Mouse (Mus musculus): ENCODE measurements at regions not wholly inside any gene's neighbourhood (a gene's known extent, or its start where the extent isn't known, plus 50 kb on each side); places are given as distances from the start of the nearest gene placed in this dataset.
"Not testable (repeated sequence)": the region's sequence is repeated elsewhere in the genome, so short reads cannot be mapped to it uniquely, and the experiment has no call there.

DNA sequence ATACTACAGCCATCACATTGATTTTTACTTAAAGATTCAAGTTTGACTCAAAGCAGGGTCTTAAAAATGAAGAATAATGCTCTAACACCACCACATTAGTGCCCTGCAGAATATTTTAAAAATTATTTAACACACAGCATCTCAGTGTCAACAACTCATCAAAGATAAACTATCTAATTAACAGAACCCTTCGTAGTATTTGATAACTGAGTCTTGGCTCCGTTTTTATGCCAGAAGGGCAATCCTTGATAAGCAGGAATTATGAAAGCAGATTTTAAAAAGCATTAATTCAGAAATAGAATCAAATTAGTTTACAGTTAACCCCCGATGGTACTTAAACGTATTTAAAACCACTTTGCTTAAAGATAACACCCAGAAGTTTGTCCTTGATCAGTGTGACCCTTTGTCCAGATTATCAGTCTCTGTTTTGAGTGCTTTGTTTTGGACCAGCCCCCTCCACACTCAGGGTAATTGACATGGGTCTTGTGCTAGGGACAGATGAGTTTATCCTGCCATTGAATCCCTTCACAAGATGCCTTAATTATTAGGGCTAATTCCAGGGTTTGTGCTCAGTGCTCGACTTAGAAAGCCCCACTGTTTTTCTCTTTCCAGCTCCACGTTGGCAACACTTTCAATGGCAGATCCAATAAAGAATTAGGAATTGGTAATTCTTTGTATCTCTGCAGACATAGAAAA, 69.4 kb upstream of the Dph6 start:
- DNase-seq (ENCODE audit: low spot score), result no peak

DNA sequence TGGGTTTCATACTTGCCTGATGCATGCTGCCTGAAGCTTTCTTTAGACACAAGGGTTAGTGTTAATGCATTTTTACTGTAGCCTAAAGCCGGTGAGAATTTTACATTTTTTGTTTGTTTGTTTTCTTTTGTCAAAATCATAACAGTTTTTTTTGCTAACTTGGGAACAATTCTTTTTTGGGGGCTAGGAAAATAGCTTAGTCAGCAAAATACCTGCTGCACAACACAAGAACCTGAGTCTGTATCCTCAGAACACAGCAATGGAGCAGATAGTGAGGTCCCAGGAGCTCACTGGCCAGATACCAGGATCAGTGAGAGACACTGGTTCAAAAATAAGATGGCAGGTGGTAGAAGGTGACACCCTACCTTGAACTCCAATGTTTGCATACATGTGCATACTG, 72.4 kb upstream of the Dph6 start:
- no peak for DNase-seq (ENCODE audit: low spot score)

DNA sequence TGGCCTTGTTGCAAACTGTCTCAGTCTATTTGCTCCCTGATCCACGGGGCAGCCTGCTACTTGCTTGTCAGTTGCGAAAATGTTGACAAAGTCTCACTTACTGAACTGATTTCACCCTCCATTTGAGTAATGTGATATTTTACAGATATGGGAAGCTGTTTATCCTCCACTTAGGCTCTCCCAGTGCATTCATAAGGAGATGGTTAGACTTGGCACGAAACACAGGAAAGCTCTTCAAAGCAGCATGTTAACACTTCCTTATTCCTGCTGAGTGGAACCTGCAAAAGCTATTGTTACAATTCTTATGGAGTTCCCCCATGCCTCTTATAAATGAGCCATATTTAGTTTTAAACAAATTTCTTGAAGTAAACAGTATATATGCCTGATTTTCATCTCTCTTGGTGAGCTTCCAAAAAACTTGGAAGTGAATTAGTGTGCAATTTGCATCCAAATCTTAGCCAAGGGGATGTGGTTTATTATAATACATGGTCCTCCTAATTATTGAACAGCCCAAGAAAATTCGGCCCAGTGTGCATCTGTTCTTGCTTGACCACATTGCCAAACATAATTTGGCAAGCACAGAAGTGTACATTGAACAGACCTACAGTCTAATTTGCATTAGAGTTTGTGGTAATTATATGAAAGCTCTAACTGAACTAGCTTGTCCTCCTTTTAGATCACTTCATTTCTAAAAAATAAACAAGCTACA, 80.3 kb upstream of the Dph6 start:
- no peak for DNase-seq (ENCODE audit: low spot score)

DNA sequence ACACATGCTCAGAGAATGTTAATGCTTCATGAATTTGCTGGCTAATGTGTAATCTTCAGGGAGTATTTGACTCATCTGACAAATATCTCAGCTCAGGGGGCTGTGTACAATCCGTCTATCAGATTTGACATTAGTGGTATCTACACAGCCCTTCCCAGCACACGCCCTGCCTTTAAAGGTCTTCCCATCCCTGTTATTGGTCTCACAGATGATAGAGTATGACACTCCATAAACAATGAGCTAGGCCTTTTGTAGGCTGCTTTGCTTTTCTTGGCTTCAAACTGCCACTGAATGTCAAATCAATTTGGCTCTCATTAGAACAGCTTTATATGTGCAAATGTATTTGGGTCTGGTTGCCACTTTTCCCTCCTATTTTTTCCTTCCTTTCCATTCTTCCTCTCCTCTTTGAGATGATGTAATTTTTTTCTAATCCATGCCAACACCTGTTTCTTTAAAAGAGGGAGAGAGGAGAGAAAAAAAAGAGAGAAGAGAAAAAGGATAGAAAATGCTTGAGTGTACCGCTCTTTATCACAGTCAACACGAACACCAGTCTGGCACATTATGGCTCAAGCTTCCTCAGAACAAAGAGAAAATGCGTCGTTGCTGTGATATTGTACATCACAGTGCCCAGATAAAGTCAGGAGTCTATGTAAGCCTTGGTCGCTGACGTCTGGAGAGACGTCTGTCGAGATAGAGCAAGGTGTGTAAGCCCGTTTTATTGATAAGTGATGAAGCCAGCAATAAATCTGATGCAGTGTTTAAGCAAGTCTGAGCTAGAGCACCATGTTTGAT, 84.9 kb upstream of the Dph6 start:
- no peak for DNase-seq (ENCODE audit: low spot score)

DNA sequence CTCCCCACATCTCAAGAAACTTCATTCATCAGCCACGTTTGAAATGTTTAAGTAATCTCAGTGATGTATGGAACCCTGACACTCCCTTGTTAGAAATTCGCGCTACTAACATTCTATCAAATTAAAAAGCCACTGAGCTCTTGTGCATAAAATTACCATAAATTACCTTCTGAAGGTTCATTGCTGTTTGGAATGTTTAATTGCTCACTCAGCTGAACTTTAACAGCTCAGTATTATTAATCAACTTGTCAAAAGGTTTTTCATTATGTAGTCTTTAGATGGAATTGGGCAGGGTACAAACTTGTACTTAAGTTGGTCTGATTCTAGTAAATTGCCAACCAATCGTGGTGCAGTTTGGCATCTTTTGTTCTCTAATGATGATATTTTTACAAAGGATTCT, 108.5 kb upstream of the Dph6 start:
- DNase-seq (ENCODE audit: low spot score), result no peak

DNA sequence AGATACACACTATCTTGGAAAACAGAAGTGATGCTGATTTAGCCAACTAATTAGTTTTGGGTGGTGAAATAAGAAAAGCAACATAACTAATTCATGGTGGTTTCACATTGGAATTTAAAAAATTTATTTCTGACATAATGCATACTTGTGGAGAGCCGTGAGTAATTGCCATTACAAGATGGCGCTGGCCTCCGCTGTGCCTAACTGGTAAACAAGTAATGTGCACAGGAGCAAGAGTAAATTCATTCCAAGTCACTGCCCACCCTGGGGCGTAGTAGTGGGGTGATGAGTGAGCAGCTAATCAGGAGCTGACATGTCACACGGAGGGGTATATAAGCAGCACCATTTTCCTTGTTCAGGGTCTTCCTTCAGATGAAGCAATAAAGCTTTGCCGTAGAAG, 119.0 kb upstream of the Dph6 start:
- not testable (repeated sequence) for DNase-seq (ENCODE audit: low spot score)

DNA sequence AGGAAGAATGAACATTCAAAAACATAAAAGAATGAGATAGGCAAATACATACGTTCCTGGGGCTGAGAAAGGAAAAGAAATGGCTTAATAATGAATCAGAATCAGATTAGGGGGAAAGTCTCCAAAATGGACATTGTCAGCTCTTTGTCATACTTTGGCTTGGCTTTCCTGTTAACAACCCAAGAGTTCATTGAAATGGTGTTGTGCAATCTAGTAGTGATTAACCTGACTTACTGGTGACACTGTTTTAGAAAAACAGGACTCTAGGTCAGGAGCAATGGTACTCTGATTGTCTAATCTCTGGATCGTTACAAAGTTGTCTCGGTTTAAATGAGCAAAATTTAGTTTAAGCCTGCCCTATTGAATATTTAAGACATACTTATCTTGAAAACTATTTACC, 119.5 kb upstream of the Dph6 start:
- no peak for DNase-seq (ENCODE audit: low spot score)

DNA sequence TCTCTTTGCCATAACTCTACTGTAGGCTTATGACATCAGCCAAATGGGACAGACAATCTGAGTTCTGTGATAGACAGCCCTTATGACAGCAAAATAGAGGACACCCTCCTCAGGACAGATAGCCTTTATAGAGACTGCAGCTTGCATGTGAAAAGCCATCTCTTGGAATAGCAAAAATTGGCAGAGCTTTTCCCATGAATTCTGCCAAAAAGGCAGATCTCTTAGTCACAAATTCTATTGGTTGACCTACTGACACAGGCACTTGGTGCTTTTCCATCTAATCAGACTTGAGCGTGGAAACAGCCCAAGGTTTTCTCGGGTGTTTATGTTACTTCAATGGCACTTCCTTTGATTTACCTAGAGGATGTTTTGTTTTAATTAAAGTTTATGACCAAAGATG, 120.8 kb upstream of the Dph6 start:
- no peak for DNase-seq (ENCODE audit: low spot score)

DNA sequence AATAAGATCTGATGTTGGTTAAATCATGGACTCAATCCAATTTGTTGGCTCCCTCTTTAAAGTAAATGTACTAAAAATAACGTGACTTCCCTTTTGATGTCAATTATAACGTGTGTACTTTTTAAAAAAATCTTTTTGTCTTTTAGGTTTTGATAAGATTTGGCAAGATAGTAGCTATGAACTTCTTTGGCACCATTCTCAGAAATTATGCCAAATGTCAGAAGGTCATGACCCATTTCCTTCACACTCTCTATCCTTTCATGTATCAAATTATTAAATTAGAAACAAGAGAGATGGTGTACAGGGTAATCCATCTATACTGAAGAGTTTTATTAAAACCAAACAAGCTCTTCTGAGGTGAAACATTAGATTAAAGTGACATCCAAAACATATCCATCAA, 121.4 kb upstream of the Dph6 start:
- no peak for DNase-seq (ENCODE audit: low spot score)

DNA sequence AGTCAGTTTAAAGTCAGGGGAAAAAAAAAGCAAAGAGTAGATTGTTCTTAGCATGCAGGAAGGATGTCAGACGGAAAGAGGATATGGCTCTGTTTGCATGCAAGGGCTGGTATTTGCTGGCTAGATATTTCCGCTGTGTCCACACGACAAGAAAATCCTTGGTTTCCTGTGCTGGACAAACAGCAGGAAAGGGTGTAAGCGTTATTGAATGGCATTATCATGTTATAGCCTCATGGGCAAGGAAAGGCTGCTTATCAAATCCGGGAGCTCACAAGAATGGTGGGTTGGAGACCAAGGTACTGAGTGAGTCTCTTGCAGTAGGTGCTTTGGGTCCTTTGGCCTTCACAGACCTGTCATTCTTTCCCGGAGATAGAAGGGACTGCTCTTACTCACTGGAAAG, 127.7 kb upstream of the Dph6 start:
- DNase-seq (ENCODE audit: low spot score), result no peak

DNA sequence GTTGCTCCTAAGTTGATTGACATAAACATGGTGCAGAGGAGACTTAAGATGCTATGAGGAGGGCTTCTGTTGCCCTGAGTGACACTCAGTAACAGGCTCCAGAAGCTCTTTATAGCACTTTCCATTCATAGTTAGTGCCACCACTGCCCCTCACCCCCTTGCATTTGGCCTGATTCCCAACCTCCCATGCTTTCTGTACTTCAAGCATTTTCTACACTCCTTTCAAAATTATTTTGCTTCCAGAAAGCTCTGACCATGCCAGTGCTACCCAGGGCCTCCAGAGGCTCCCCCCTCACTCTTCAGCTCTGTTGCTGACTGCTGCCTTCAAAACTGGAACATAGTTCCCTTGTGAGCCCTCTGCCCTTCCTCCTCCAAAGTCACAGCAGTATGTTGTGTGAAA, 129.4 kb upstream of the Dph6 start:
- DNase-seq (ENCODE audit: low spot score), result no peak

DNA sequence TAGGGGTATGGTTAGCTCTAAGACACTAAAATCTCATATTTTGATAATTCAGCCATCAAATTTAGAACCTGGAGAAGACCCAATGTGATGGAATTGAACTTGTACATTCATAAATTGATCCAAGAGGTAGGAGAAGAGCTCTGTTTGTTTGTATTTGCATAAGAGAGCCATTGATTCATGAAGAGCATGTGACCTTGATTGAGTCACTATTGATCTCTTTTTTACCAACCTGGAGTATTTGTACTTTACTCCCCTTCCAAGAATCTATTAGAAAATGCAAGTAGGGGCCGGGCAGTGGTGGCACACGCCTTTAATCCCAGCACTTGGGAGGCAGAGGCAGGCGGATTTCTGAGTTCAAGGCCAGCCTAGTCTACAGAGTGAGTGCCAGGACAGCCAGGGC, 133.5 kb upstream of the Dph6 start:
- DNase-seq (ENCODE audit: low spot score), result no peak

DNA sequence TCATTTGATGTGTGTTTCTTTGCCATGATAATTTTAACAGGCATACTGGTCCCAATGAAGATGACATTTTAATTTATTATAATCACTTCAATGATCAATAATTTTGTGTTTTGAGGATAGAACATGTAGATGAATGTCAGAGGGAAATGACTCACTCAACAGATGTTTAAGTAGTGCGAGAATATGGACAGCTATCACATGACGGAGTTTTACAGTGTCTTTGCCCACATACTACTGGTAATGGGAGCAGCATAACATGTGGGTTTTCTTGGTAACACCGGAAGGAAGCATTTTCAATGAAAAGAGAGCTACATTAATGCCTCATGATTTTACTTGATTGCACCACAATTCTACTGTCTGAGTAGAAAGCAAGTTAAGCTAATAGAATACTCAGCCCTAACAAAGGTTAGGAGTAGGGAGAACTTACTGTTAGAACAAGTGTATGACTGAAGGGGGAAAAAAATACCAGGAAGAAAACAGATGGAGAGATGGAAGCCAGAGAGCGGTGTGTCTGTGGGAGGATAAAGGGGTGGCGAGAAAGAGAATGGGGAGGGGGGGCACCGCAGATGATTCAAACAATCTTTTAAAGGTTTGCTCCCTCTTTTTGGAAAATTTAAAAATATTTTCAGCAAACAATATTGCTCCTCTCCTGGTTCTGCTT, 142.0 kb upstream of the Dph6 start:
- DNase-seq (ENCODE audit: low spot score), result no peak

DNA sequence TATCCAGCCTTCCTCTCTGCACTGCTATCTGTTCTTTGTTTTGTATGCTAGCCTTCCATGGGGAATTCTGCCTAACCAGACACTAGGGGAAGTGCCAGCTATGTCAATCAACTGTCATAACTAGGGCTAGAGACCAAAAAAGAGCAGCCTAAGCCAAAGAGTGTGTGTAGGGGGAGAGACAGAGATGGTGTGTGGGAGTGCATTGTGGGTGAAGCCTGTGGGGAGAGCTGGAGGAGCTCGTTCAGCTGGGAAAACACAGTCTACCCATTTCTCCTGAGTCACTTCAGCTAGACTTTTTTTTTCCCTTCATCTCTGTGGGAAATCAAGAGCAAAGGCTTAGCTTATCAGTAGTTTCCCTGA, 142.5 kb upstream of the Dph6 start:
- peak; percentile 37 for DNase-seq (ENCODE audit: low spot score)

DNA sequence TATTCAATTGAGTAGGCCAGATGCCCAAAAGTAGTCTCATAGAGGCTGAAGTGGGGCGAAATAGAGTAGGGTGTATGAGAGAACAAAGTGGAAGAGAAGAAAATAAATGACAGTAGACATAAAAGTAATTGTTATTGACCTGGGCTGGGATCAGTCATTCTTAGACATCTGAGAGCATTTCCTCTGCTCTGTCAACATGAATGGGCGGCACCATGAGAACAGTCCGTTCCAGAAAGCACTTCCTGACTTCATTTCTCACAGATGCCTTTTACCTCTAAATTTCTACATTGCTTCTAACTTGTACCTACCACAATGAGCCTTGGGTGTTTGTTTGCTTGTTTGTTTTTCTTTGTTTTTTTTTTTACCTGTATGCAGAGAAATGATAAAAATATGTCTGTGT, 148.5 kb upstream of the Dph6 start:
- DNase-seq (ENCODE audit: low spot score), result no peak

DNA sequence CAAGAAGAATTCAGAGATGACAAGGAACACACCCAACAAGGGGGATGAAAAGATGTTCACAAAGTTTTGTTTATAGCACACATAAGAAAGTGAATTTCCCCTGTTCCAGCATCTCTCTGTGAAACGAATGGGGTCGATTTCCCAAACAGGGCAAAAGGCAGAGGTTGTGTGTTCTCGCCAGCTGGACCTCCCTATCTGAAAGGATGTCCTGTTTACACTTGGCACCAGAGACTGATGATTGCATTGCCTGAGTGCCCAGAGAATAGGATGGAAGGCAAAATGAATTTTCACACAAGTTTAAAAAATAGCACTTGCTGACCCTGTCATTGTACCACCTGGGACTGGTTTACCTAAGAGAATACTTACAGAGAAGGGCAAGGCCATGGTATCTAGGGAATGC, 149.2 kb upstream of the Dph6 start:
- DNase-seq (ENCODE audit: low spot score), result no peak

DNA sequence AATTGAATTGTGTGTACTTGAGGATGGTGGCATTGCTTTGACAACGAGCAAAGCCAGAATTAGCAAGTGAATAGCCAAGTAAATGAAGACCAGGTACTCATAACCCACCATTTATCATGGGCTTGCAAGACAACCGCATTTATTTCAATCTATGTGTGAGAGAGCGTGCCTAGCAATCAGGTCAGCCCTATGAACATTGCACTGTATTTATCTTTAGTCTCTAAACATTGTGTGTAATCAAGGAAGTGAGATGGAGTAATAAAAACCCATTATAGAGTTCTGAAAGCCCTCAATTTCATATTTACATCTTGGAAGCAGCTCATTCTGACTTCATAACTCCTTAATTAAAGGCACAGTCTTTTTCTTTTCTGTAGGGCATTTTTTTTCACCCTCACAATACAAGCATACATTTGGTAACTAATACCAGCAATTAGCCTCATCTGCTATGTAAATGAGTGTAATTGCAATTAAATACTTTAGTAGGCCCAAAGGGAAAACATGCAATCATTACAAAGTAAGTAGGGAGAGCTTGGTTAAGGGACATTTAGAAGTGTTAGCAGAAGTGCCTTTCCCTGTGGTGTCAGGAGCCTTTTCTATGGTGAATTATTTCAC, 150.8 kb upstream of the Dph6 start:
- DNase-seq (ENCODE audit: low spot score), result no peak

DNA sequence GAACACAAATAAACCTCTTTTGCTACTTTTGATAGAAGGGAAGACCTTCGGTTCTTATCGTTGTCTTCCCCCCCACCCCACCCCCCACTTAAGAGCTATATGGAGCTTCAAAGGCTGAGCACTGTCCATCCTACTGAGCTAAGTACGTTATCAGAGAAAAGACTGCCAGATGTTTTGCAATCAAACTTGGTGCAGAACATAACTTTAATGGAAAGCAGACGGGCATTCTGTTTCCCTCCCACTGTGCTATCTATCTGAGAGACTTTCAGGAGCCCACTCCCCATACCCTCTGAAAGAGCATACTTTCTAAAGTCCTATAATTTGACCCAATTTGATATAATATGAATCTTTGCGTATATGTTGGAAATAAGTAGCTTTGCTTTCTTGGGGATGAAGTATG, 153.3 kb upstream of the Dph6 start:
- no peak for DNase-seq (ENCODE audit: low spot score)

DNA sequence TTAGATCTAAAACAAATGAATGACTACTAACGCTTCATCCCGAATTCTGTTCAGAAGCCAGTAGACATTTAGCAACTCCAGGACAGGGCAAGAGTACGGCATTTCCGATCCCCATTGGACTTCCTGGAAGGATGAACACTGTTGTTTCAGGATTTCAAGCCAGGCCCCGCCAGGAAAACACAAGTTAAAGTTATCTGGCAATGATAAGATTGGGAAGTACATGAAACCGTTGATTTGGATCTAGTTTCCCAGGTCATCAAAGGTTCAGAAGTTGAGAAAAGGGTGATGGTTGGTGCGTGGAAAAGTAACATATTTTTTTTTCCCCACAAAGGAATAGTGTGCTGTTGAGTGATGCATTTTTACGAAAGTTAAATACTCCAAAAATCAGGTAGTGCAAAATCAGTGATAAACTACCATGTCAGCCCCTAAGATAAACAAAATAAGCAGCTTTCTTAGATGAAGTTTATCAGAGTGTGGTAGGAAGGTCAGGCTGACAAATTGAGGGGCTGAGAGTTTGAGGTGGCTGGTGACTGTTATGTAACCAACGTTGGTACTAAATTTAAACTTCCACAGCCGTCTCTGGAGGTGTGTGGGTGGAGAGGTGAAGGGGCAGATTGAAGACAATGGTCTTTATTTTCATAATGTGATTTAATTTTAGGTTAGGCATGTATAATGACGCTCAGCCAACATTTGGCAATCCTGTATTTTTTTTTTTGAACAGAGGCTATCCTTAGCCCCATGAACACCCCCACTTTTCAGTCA, 157.6 kb upstream of the Dph6 start:
- no peak for DNase-seq (ENCODE audit: low spot score)

DNA sequence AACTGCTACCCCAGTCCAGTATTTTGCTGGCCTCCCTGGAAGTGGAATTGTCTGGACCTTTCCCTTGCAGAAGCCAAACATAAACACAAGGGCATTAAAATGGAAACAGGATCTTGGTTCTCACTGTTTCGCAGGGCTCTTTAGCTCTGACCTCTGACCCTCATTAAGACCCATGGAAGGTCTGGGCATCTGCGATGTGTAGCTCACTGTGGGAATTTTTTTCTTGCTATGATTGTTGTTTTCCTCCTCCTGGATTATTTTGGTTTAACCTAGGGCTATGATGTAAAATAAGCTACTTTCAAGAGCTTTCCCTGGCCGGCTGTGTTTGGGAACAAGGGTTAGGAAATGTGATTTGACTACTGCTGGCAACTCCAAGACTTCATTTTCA, 158.1 kb upstream of the Dph6 start:
- no peak for DNase-seq (ENCODE audit: low spot score)

DNA sequence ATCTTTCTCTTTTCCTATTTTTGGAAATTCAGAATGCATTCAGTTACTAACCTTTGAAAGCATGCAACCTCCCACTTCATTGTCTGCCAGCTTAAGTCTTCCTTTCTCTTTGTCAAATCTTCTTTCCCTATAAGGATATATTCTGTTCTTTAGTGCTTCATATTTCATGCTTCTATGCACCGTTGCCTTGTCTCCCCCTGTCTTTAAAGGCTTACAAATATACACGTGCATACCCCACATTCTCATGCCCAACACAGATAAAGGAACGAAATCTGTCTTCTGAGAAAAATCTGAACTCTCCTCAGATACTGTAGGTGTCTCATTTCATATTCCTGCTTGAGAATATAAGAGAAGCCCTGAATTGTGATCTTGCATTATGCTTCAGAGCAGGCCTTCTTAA, 167.9 kb upstream of the Dph6 start:
- no peak for DNase-seq (ENCODE audit: low spot score)

DNA sequence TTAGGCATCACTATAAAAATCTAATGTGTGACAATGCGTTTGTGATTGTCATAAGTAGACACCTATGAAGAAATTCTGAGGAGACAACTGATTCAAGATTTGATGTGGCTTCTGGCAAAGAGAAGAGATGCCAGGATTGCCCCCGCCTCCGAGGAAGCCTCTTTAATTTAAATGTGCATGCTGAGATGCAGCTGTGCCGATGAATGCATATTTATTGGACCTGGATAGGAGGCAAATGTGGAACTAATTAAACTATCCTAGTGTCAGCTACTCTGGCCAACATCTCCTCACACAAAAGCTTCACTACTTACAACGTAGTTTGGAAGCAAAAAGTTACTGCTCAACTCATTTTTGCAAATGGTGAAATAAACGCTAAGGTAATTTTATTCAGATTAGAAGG, 173.4 kb upstream of the Dph6 start:
- no peak for DNase-seq (ENCODE audit: low spot score)

Measured in layer of hippocampus, adult 11-12 months (tissue).